Mouse (Mus musculus) liver, postnatal 0 days (tissue): ENCODE results near the gene Podn.

ENCODE experiments used
- CTCF ChIP-seq: sonication (generic); IDR thresholded peaks from 2 replicates; pipeline ENCODE4 v1.5.1; 2016; ENCODE audit warnings: antibody characterized with exemption, low read depth
- EP300 ChIP-seq: IDR thresholded peaks from 2 replicates; pipeline ENCODE4 v1.6.1; 2016; ENCODE audit warnings: antibody characterized with exemption, low read depth, mild to moderate bottlenecking

DNA sequence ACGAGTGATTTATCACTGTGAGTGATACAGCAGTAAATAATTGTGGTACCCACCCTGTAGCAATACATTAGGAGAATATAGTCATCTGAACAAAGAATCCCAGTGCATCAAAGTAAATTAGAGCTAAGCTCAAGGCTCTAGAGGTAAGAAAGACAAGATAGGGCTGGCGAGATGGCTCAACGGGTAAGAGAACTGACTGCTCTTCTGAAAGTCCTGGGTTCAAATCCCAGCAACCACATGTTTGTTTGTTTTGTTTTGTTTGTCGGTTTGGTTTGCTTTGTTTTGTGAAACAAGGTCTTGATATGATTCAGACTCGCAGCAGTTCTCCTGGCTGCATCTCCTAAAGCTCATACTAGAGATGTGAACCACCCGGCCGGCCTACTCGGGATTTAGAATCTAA, 21.2 kb upstream of the Podn start:
- TF ChIP-seq EP300 (no peak), CTCF (no peak)
